ENCODE assay signal across 27 mouse cellular contexts in genomic region chr7:143776137-143776536, GRCm38 (mm10). TPM values are rescaled to one million over a fixed set of nuclear protein-coding genes. Genes with fewer than 3 reads are reported as not detected.
DNase-seq lines count a peak whose midpoint lies in the region; ATAC-seq and TF ChIP-seq lines count a peak whose summit lies in the region.
"Had no signal": no experiment of that assay in that cellular context is flagged by ENCODE, and none has a peak within 500 bp of the region (broad histone marks: within the 10 kb centered on the region; RNA-seq: fewer than 3 reads in every experiment).

No protein-coding gene starts in this region.

- no peak for ATAC-seq in kidney, embryonic 14.5 days (ENCODE audit: low FRiP score, low TSS enrichment)
- ATAC-seq in intestine, embryonic 15.5 days = peak; percentile 79
- ATAC-seq: forebrain, embryonic 13.5 days had no signal

- no peak overlapping the region for H3K27ac ChIP-seq in kidney, embryonic 14.5 days (ENCODE audit: low read depth, low read length)
- H3K27ac ChIP-seq in ES-E14 (ENCODE audit: insufficient read depth, low read depth, low read length, poor library complexity, severe bottlenecking) = no peak overlapping the region
- no peak overlapping the region for H3K27ac ChIP-seq in intestine, embryonic 15.5 days
- H3K27ac ChIP-seq: forebrain, embryonic 13.5 days; stomach, embryonic 15.5 days had no signal

- 0 out of 2 replicates have a peak, but pooled peaks cover 2% of the 10 kb centered on the region for H3K4me1 ChIP-seq in kidney, embryonic 14.5 days (ENCODE audit: control insufficient read depth, insufficient read depth, low read length)
- peaks cover 0 to 7% of the 10 kb centered on the region in 2 experiments; a peak in 2 of 4 replicates for H3K4me1 ChIP-seq in ES-E14 (ENCODE audit: control insufficient read depth in 2 of 2, insufficient read depth in 2 of 2, low read length in 2 of 2, poor library complexity in 1 of 2)
- H3K4me1 ChIP-seq in intestine, embryonic 15.5 days (replicated peaks) = 0 out of 2 replicates have a peak, but pooled peaks cover 2% of the 10 kb centered on the region
- H3K4me1 ChIP-seq: forebrain, embryonic 13.5 days; stomach, embryonic 15.5 days had no signal

- no peaks in the 10 kb centered on the region for H3K27me3 ChIP-seq in kidney, embryonic 14.5 days (ENCODE audit: control insufficient read depth, insufficient read depth, low read length)
- H3K27me3 ChIP-seq in intestine, embryonic 15.5 days (replicated peaks) = no peaks in the 10 kb centered on the region
- H3K27me3 ChIP-seq: forebrain, embryonic 13.5 days; stomach, embryonic 15.5 days had no signal

- no peaks in the 10 kb centered on the region for H3K36me3 ChIP-seq in kidney, embryonic 14.5 days (ENCODE audit: control insufficient read depth, insufficient read depth, low read length)
- no peaks in the 10 kb centered on the region for H3K36me3 ChIP-seq in ES-E14 (ENCODE audit: control insufficient read depth, insufficient read depth, low read length, poor library complexity, severe bottlenecking)
- H3K36me3 ChIP-seq in intestine, embryonic 15.5 days = no peaks in the 10 kb centered on the region
- H3K36me3 ChIP-seq: stomach, embryonic 15.5 days had no signal

- peak; percentile 36 for DNase-seq in kidney, adult 9 months
- DNase-seq in ES-E14 (ENCODE audit: low read depth, low spot score) (peak; percentile 68), adipocyte (ENCODE audit: low spot score) (no peak)
- DNase-seq in kidney, postnatal 4 days = peak; percentile 22 to 40
- DNase-seq in lung, postnatal 25 days (ENCODE audit: low spot score) = no peak
- no peak for DNase-seq in heart, postnatal 4 days
- DNase-seq: adrenal gland, postnatal 14 days; B cell, adult 2 months; cerebellum, adult 9-11 months; gastrocnemius, postnatal 36 days; lung, adult 2 months; lung, postnatal 36 days; right cerebral cortex, postnatal 25 days; thymus, postnatal 36 days had no signal

- in situ Hi-C loops in ES-E14 (cut with MboI; ENCODE audit: low sequenced_read_pairs in 2 of 2, unreplicated experiment in 2 of 2) = no loop called here

- WGBS in kidney, embryonic 14.5 days = 35% methylated on average over 3 of the region's 3 CpGs
- WGBS in intestine, embryonic 15.5 days = 24% methylated on average over 3 of the region's 3 CpGs

- H3K4me2 ChIP-seq in kidney, embryonic 14.5 days (replicated peaks; ENCODE audit: low read depth, low read length) = no peak overlapping the region
- no peak overlapping the region for H3K4me2 ChIP-seq in intestine, embryonic 15.5 days (replicated peaks)
- H3K4me2 ChIP-seq: forebrain, embryonic 13.5 days; stomach, embryonic 15.5 days had no signal

- no peak overlapping the region for H3K9ac ChIP-seq in kidney, embryonic 14.5 days (ENCODE audit: low read depth, low read length)
- no peak overlapping the region for H3K9ac ChIP-seq in ES-E14 (ENCODE audit: insufficient read depth, low read depth, low read length, poor library complexity, severe bottlenecking)
- H3K9ac ChIP-seq in intestine, embryonic 15.5 days = no peak overlapping the region
- H3K9ac ChIP-seq: forebrain, embryonic 13.5 days; stomach, embryonic 15.5 days had no signal

- no peak overlapping the region for H3K4me3 ChIP-seq in kidney, embryonic 14.5 days (ENCODE audit: low read length)
- no peak overlapping the region for H3K4me3 ChIP-seq in ES-E14 (ENCODE audit: insufficient read depth in 1 of 2, low read depth in 1 of 2, low read length in 2 of 2, poor library complexity in 1 of 2, severe bottlenecking in 1 of 2)
- no peak overlapping the region for H3K4me3 ChIP-seq in intestine, embryonic 15.5 days (replicated peaks)
- H3K4me3 ChIP-seq: forebrain, embryonic 13.5 days; stomach, embryonic 15.5 days had no signal

- peaks cover 3% of the 10 kb centered on the region; the same call in 1 of the 2 replicates for H3K9me3 ChIP-seq in kidney, embryonic 14.5 days (ENCODE audit: control insufficient read depth, low read length)
- H3K9me3 ChIP-seq in ES-E14 (ENCODE audit: control insufficient read depth, insufficient read depth, low read depth, low read length) = no peaks in the 10 kb centered on the region
- H3K9me3 ChIP-seq in intestine, embryonic 15.5 days = no peaks in the 10 kb centered on the region
- H3K9me3 ChIP-seq: forebrain, embryonic 13.5 days; stomach, embryonic 15.5 days had no signal

TF ChIP-seq in ES-E14, 5 proteins besides CTCF, POLR2A, EP300 and RAD21:
- no peak for TF ChIP-seq MAFK (IDR thresholded peaks at IDR 0.05; ENCODE audit: insufficient read depth, low read depth, low read length)
- no peak for TF ChIP-seq CHD2 (IDR thresholded peaks at IDR 0.05; ENCODE audit: low read depth, low read length)
- no peak for TF ChIP-seq HCFC1 (IDR thresholded peaks at IDR 0.05; ENCODE audit: borderline replicate concordance, insufficient read depth, low read length)
- no peak for TF ChIP-seq ZC3H11A (IDR thresholded peaks at IDR 0.05; ENCODE audit: borderline replicate concordance, low read depth, low read length)
- TF ChIP-seq ZNF384 (IDR thresholded peaks at IDR 0.05; ENCODE audit: low read depth, low read length) = no peak
TF ChIP-seq in ES-E14: peak in this region for 0.

RNA-seq across cellular contexts. Expression of gene Mrgpre, which starts 8.2 kb away (rescaled TPM):
- polyA plus RNA-seq in kidney, embryonic 14.5 days (2014; fragmentation: Nextera tagmentation; extraction: Ambion mirVana) = 0.86 and 1.8 TPM in 2 replicates
- total RNA-seq in ES-E14 (2012; rRNA removed) = 0.21 and 0.67 TPM in 2 replicates
- 1.2 and 1.3 TPM in 2 replicates for polyA plus RNA-seq in intestine, embryonic 15.5 days (2015; fragmentation: Nextera tagmentation; extraction: Ambion mirVana)
- 1 to 10 TPM; 2.3 to 2.4 TPM for total RNA-seq in heart, postnatal 4 days (2021)

RNA-seq across cellular contexts. Expression of gene Mrgprg, which starts 9.3 kb away (rescaled TPM):
- not detected in 2 replicates for polyA plus RNA-seq in kidney, embryonic 14.5 days (2014; fragmentation: Nextera tagmentation; extraction: Ambion mirVana)
- total RNA-seq in ES-E14 (2012; rRNA removed) = not detected in 2 replicates
- polyA plus RNA-seq in intestine, embryonic 15.5 days (2015; fragmentation: Nextera tagmentation; extraction: Ambion mirVana) = not detected in 2 replicates
- not detected for total RNA-seq in heart, postnatal 4 days (2021)
- total RNA-seq: gastrocnemius, postnatal 36 days; left cerebral cortex, adult 8-10 months had no signal
- polyA plus RNA-seq: brain, embryonic 14.5 days; cortical plate, adult 2 months; embryonic facial prominence, embryonic 11.5 days; forebrain, embryonic 13.5 days; heart, embryonic 16.5 days; hindbrain, embryonic 11.5 days; limb, embryonic 11.5 days; lung, adult 2 months; midbrain, postnatal 0 days; spleen, adult 2 months; stomach, embryonic 15.5 days had no signal

RNA-seq across cellular contexts. Expression of gene Osbpl5, which starts 19.4 kb away (rescaled TPM):
- polyA plus RNA-seq in kidney, embryonic 14.5 days (2014; fragmentation: Nextera tagmentation; extraction: Ambion mirVana) = 18.7 and 30.7 TPM in 2 replicates
- total RNA-seq in ES-E14 (2012; rRNA removed) = 7.6 and 13.6 TPM in 2 replicates
- 25.6 and 25.9 TPM in 2 replicates for polyA plus RNA-seq in intestine, embryonic 15.5 days (2015; fragmentation: Nextera tagmentation; extraction: Ambion mirVana)
- total RNA-seq in heart, postnatal 4 days (2021) = 10 to 100 TPM; 45.1 to 46.4 TPM

RNA-seq across cellular contexts. Expression of gene Nadsyn1, which starts 46.5 kb away (rescaled TPM):
- polyA plus RNA-seq in kidney, embryonic 14.5 days (2014; fragmentation: Nextera tagmentation; extraction: Ambion mirVana) = 5.2 and 9.6 TPM in 2 replicates
- 4.9 and 10.8 TPM in 2 replicates for total RNA-seq in ES-E14 (2012; rRNA removed)
- polyA plus RNA-seq in intestine, embryonic 15.5 days (2015; fragmentation: Nextera tagmentation; extraction: Ambion mirVana) = 19.4 and 21.1 TPM in 2 replicates
- total RNA-seq in heart, postnatal 4 days (2021) = 1 to 10 TPM; 8.8 to 9.8 TPM

RNA-seq across cellular contexts. Expression of gene Dhcr7, which starts 46.8 kb away (rescaled TPM):
- 25.5 and 42.5 TPM in 2 replicates for polyA plus RNA-seq in kidney, embryonic 14.5 days (2014; fragmentation: Nextera tagmentation; extraction: Ambion mirVana)
- 38.5 and 52.1 TPM in 2 replicates for total RNA-seq in ES-E14 (2012; rRNA removed)
- 70.2 and 78.9 TPM in 2 replicates for polyA plus RNA-seq in intestine, embryonic 15.5 days (2015; fragmentation: Nextera tagmentation; extraction: Ambion mirVana)
- total RNA-seq in heart, postnatal 4 days (2021) = 10 to 100 TPM; 15.7 to 17.5 TPM

Comparison
In these comparisons a context has a peak if more than half of its experiments do, and no peak if none do; other contexts are left out.
1. DNase-seq: peak in kidney, adult 9 months (single experiment), ES-E14 (single experiment) and kidney, postnatal 4 days (2 of 2); none in adipocyte (single experiment), lung, postnatal 25 days (single experiment) and heart, postnatal 4 days (single experiment).